In the genomic region with DNA sequence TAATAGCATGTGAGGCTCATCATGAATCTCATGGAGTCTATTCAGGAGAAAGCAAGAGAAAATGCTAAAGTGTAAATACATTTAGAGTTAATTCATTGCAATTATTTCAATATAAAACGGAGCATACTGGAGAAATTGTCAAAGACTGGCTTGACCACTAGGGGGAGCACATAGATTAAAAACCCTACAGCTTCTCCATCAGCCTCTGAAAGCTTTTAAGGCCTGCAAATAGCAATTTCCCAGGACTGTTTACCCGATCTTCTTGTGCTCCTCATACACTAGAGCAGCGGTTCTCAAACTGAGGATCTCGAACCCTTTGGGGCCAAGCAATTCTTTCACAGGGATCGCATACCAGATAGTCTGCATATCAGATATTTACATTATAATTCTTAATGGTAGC, we compare ENCODE assay signal across 9 mouse cellular contexts.
DNase-seq lines count a peak whose midpoint lies in the region; ATAC-seq lines count a peak whose summit lies in the region.
"Had no signal": no experiment of that assay in that cellular context is flagged by ENCODE, and none has a peak within 500 bp of the region (broad histone marks: within the 10 kb centered on the region; RNA-seq: fewer than 3 reads in every experiment).

No protein-coding gene starts in this region.

- no peak overlapping the region for H3K4me3 ChIP-seq in heart, embryonic 12.5 days
- H3K4me3 ChIP-seq: limb, embryonic 12.5 days had no signal

- H3K36me3 ChIP-seq in heart, embryonic 12.5 days: no peaks in the 10 kb centered on the region
- H3K36me3 ChIP-seq: limb, embryonic 12.5 days had no signal

- no peak overlapping the region for H3K4me2 ChIP-seq in heart, embryonic 12.5 days
- H3K4me2 ChIP-seq: limb, embryonic 12.5 days had no signal

- WGBS in heart, embryonic 12.5 days: 11% methylated on average over 5 of the region's 5 CpGs

- DNase-seq in heart, adult 18-20 months: peak; percentile 69 to 84
- DNase-seq in ZHBTc4 (ENCODE audit: low read depth, low spot score): peak; percentile 69
- DNase-seq in embryo, embryonic 11.5 days (ENCODE audit: low read depth, low spot score): peak; percentile 47
- DNase-seq in layer of hippocampus, postnatal 14 days (ENCODE audit: low spot score in 2 of 2): peak; percentile 45 to 87
- DNase-seq in right cerebral cortex, postnatal 4 days: peak; percentile 35

- H3K27me3 ChIP-seq in heart, embryonic 12.5 days (replicated peaks): no peaks in the 10 kb centered on the region
- H3K27me3 ChIP-seq: limb, embryonic 12.5 days had no signal

- H3K27ac ChIP-seq in heart, embryonic 12.5 days (ENCODE audit: poor library complexity, severe bottlenecking): no peak overlapping the region
- H3K27ac ChIP-seq: limb, embryonic 12.5 days had no signal

- ATAC-seq in heart, embryonic 12.5 days (ENCODE audit: insufficient number of reproducible peaks, low FRiP score): no peak
- ATAC-seq in hematopoietic stem cell, adult 5-6 weeks (replicated peaks in 1 of 2; ENCODE audit: insufficient read depth in 1 of 2, low FRiP score in 2 of 2, low TSS enrichment in 1 of 2, low read depth in 1 of 2, poor library complexity in 2 of 2, severe bottlenecking in 2 of 2): peak; percentile 76 to 82; a peak in 3 of 4 replicates
- peak; percentile 82 for ATAC-seq in megakaryocyte-erythroid progenitor cell, adult 5-6 weeks (replicated peaks; ENCODE audit: low FRiP score, low TSS enrichment, poor library complexity, severe bottlenecking)

- H3K4me1 ChIP-seq in heart, embryonic 12.5 days (replicated peaks): peaks cover 11% of the 10 kb centered on the region

- H3K9ac ChIP-seq in heart, embryonic 12.5 days: no peak overlapping the region
- H3K9ac ChIP-seq: limb, embryonic 12.5 days had no signal

- H3K9me3 ChIP-seq in heart, embryonic 12.5 days (replicated peaks): no peaks in the 10 kb centered on the region
- H3K9me3 ChIP-seq: limb, embryonic 12.5 days had no signal
